Mouse (Mus musculus) urinary bladder, postnatal 25 days (tissue): Measurements from ENCODE around the gene Anxa6.

Source experiments
- DNase-seq: peaks from one replicate; pipeline ENCODE4 v3.0.0; 2022; ENCODE audit warnings: low spot score

The Anxa6 gene

DNA sequence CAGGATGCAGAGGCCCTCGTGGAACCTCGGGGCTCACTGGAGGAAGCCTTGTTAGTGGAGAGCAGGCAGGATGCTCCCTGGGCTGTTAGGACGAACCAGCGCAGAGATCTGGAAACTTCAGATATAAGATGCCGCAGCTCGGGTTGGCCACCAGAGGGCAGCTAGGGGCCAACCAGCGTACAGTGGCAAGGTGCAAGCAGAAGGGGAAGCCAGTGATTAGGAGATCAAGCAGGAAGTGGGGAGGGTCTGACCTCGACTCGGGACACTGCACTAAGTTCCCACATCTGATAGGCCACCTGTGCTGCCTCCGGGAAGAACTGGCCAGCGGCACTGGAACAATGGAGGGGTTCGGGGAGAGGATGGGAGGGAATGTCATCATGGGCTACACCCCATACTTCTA is 35.0 kb downstream of the Anxa6 start:
- DNase-seq, result peak; percentile 43

DNA sequence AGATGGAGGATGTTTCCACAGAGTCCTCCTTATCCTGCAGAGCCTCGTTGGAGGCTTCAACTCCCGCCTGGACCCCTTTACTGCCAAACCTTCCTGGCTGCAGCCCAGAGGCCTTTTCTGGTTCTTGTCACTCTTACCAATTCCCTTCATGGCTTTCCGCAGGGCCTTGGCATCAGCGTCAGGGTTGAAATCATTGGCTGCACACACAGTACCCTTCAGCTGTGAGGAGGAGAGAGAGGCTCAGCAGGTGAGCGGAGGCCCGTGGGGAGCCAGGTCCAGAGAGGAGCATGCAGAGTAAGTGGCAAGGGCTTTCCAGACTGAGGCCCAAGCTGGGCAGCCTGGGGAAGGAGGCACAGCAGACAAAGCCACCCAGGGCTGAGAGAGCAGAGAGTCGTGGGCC is 37.1 kb downstream of the Anxa6 start:
- DNase-seq, result no peak

DNA sequence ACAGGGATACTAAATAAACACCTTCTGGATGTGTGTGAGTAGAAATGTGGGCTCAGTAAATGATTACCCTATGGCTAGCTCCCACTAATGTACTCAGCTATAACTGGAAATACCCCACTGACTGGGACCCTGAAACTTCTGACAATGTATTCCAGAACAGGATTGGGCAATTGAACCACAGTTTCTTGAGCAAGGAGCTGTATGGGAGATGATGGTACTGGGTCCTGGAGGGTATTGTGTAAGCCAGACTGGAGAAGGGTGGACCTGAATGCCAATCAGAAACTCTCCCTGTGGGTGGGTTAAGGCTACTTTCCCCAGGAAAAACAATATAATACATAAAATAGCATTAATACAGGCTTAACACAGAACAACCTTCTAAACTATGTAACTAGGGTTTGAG is 43.3 kb downstream of the Anxa6 start:
- DNase-seq, result no peak

DNA sequence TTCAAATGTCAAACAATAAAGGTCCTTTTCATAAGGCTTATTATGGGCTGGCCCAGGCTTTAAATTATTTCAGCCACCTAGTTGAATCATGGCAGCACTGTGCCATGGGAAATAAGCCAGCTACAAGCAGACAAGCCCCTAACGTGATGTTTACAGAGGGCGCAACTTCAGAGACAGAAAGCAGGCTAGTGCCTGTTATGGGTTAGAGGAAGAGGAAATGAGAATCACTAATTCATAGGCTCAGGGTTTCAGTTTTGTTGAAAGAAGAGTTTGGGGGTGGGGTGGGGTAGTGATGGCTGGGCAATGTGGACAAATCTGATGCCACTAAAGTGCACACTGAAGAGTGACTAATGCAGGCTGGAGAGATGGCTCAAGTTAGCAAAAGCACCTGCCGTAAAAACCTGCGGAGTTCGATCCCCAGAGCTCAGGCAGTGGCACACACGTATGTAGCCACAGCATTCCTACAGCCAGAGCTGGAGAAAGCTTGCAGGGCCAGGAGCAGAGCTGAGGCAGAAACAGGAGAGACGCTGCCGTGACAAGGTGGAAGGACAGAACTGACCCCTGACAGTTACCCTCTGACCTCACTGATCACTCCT is 44.4 kb downstream of the Anxa6 start:
- no peak for DNase-seq

DNA sequence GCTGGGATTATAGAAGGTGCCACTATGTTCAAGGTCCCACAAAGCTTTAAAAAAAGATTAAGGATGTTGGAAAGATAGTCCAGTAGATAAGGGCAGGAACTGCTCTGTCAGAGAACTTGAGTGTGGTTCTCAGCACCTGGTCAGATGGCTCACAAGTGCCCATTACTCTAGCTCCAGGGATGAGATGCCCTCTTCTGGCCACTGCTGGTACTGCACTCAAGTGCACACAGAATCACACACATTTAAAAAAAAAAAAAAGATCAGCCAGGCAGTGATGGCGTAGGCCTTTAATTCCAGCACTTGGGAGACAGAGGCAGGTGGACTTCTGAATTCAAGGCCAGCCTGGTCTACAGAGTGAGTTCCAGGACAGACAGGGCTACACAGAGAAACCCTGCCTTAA is 45.3 kb downstream of the Anxa6 start:
- DNase-seq, result no peak

DNA sequence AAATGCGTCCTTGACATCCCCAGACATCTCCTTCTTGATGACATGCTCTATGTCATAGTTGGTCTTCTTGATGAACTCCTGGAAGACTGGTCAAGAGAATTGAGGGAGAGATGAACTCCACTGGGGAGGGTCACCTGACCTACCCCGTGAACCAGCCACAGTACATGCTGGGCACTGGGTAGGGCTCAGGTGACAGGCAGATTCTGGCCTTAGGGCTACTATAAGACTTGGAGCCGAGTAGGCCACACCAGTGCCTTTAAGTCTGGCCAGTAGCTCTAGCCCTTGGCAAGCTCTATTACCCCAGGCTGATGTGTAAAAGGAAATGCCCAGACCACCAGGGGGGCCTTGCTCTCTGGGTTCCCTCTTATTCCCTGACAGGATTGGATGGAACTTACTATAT is 48.2 kb downstream of the Anxa6 start:
- DNase-seq, result no peak

DNA sequence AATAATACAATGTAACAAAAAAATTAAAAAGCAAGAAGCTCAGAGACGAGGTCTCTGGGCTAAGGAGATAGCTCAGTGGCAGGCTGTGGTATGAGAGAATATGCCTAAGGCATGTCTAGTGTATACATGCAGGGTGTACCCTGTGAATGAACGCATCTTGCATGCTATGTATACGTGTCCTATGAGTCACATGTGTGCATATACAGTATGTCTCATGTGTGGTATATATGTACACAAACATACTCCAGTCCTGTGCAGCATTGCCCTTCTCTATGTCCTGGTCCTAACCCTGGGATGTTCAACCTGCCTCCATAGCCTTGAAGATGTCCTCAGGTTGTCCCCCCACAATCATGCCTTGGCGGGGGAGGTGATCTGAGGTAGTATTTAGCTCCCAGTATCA is 48.7 kb downstream of the Anxa6 start:
- DNase-seq, result no peak

DNA sequence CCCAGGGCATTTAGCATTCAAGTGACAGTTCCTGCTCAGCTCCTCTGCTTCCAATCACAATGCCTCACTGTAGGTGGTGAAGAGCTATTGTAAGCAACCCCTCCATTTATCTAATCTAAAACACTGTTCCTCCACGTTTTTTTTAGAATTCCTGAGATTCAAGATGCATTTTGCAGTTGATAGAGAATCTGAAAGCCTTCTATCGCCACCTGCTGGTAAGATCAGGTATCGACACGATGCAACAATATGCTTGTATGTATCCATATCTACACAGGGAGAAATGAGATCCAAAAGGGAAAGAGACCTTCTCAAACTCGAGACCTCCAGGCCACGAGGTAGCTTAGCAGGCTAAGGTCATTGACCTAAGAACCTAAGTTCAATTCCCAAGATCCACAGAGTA is 49.2 kb downstream of the Anxa6 start:
- peak; percentile 78 for DNase-seq

DNA sequence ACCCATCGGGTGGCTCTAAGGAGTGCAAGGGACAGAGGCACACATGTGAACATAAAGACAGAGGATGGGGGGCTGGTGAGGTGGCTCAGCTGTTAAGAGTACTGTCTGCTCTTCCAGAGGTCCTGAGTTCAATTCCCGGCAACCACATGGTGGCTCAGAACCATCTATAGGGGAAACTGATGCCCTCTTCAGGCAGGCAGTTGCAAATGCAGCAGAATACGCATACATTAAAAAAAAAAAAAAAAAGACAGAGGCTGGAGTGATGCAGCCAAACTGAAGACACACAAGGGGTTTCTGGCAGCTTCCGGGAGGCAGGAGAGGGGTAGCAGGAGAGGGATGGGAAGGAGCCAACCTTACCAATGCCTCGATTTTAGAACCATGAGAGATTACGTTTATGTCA is 50.7 kb downstream of the Anxa6 start:
- no peak for DNase-seq

DNA sequence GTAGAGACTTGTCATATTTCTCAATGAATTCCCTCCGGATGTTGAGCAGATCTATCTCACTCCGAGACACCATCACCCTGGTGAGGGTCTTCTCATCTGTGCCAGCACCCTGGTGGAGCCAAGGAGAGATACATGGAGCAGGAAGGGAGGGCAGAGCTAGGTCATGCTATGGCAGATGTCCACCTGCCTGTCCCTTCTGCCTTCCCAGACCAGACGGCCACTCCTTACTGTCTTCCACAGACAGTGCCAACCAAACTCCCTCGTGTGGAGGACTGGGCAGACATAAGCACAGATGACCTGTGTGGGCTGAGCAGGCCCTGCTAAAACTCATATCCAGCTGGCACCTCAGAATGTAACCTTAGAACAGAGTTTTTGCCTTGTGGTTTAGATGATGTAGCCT is 51.6 kb downstream of the Anxa6 start:
- DNase-seq, result no peak

DNA sequence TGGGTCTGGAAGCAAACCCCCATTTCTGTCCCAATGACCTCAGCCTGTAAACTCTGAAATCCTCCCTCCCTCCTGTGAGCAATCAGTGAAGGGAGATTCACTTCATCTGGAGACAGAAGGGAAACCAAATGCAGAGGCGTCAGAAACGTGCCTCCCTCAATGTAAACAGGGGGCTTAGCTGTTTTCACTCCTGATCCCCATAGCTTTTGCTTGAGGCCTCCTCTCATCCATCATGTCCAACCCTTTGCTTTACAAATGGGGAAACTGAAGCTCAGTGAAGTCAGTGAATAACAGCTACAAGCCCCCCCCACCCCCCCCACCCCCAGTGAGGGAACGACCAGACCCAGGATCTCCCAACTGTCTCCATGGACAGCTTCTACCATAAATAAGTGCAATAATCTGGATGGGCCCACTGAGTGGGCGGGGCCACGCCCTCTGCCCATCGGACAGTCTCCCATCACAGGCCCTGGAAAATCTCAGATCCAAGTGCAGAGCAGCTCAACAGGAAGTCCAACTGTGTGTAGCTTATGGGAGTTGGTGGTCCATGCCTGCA is 55.8 kb downstream of the Anxa6 start:
- DNase-seq, result no peak

DNA sequence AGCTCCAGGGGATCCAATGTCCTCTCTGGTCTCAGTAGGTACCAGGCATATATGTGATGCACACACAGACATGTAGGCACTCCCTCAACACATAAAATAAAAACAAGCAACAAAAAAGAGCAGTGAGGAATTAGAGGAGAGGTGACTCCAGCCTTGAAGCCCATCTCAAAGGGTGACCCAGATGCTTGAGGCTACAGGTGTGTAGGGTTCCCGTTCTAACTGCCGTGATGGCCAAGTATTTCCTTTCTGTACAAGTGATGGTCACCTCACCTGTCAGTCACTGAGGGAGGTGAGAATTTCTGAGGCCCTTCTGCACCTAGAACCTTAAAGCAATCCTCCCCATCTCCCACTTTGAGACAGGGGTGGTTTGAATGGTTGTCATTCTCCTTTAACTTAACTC is 56.9 kb downstream of the Anxa6 start:
- DNase-seq, result no peak

DNA sequence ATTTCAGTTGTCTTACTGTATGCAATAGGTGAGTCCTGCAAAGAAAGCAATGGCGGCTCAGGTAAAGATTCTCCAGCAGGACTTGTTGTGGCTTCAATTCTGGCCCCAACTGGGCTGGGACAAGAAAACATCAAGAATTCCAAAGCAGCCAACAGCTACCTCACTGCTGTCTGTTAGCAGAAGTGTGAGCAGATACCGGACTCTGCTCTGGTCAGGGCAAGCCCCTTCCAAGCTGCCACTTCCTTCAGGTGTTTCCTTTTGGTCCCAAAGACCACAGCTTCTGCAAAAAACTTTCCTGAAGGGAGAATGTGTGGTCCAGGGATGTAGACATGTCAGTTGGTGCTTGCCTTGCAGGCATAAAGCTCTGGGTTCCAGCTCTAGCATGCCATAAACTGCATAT is 57.5 kb downstream of the Anxa6 start:
- DNase-seq, result no peak

DNA sequence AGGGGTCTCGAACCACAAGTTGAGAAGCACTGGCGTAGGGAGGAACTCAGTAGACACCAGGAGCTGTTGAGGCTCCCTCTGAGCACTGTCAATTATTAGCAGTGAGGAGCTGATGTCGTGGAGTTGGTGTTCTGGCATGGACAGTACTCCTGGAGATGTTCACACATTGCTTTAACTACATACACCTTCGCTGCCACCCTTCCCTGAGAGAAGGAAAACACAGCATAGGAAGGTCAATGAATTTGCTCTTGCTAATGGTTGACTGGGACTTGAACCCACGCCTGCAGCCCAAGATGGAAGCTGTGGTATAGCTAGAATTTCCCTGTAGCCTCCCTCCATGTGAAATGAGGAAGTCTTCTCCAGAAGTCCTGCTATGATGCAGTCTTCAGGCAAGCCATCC is 57.9 kb downstream of the Anxa6 start:
- no peak for DNase-seq

DNA sequence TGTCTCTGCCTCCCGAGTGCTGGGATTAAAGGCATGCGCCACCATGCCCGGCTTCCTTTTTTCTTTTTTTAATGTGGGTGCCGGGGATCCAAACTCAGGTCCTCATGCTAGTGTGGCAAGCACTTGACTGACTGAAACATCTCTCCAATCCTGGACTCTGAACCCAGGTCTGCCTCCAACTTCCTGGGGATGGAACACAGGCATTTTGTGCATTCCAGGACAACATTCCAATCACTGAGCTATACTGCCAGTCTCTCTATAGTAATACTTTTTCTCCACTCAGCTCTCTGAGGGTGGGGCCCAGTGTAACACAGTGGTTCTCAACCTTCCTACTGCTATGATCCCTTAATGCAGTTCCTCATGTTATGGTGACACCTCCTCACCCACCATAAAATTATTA is 58.6 kb downstream of the Anxa6 start:
- DNase-seq, result no peak

DNA sequence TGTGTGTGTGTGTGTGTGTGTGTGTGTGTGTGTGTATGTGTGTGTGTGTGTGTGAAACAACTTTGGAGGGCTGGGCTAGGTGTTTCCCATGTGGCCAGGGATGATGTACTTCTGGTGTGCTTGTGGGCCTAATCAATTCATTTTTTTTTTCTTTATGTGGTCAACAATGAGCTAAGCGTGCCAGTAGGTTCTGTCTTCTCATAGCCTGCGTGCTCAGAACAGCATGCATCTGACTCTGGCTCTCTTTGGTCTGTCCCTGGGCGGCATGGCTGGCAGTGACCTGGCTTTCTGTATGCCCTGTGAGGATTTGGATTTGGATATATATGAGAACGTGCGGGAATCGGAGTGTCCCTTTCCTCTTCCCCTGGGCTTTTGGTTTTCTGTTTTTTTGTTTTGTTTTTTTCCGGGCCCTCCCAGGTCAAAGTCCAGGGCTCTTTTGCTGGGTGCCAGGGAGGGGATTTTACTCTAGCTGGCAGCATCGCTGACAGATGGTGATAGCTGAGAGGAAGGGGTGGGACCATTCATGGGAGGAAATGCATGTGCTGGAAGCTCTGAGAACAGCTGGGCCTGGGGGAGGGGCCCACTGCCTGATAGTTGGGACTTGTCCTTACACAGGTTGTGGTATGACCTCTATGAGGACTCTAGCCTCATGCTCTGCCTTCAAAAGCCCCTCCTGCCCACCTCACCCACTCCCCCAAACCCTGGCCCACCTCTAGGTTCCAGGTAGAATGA is 59.6 kb downstream of the Anxa6 start:
- no peak for DNase-seq

DNA sequence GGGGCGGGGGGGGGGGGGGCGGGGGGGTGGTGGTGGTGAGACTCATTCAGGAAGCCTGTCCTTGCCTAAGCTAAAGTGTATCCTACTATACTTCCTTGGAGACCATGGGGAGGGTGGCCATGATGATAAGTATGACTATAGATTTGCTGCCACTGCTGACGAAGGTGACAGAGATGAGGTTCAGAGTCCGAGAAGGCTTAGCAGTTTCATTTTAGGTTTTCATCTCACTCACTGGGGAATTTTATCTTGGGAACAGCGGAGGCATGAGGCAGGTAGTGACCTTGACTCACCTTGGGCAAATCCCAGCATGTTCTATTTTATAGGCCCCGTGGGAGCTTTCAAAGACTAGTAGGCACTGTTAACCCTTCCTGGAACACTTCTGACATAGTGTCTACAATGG is 60.5 kb downstream of the Anxa6 start:
- DNase-seq, result no peak

DNA sequence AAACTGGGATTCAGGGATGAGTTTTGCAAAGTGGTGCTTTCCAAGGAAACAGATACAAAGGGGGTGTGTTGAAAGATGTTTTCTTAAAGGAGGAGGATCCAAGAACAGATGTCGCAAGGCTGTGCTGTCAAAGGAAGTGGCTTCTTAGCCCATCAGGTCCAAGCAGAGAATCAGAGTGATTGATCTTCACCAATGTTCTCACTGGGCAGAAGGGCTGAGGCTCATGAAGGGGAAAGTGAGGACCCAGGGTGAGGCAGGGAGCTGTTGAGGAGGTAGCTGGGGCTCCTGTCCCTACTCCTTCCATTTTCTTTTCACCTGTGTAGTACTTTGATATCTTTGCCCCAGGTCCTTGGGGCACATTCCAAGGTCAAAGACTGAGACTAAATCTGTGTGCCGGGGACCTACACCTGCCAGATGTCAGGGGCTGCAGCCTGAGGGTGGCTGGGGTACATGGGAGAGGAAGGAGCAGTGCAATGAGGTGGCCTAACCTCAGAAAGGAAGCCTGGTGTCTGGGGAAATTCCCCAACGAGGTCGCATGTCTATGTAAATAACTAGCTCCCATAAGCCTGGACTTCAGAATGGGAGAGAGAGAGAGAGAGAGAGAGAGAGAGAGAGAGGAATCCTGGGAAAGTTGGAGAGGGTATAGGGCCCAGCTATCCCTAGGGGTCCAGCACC is 61.1 kb downstream of the Anxa6 start:
- no peak for DNase-seq

DNA sequence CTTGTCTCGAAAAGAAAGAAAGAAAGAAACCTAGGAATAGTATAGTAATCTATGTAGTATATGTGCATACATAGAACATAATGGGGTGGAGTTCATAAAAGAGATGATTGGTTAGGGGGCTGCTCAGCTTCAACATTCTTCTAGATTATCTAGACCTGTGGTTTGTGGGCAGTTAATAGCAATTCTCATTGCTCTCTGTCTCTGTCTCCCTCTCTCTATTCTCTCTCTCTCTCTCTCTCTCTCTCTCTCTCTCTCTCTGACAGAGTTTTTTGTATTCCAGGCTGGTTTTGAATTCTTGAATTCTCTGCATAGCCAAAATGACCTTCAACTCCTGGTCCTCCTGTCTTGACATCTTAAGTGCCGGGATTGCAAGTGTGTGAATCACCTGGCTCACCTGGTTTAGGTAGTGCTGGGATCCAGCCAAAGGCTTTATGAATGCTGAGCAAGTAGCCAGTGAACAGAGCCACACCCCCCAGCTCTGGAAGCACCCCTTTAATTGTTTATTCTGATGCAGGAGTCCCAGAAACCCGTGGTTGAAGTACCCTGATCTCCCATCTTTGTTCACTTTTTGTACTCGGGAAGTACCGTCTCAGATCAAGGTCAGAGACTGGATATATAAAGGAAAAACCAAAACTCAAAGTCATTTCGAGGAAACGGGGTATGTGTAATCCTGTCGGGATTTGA is 61.7 kb downstream of the Anxa6 start:
- no peak for DNase-seq

DNA sequence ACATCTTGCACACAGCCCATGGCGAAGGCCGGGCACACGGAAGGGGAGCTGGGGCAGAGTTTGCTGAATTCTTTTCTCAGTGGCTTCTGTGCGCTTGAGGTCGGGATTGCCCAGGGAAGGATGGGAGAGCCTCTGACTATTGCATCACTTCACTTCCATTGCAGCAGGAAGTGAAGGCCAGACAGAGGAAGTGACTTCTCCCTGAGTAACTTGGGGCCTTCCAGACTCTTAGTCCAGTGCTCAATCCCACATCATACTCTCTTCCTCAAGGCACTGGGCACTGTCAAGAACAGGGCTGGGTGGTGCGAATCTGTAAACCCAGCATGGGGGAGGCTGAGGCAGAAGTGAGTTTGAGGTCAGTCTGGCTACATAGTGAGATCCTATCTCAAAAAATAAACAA is 68.0 kb downstream of the Anxa6 start:
- DNase-seq, result no peak

DNA sequence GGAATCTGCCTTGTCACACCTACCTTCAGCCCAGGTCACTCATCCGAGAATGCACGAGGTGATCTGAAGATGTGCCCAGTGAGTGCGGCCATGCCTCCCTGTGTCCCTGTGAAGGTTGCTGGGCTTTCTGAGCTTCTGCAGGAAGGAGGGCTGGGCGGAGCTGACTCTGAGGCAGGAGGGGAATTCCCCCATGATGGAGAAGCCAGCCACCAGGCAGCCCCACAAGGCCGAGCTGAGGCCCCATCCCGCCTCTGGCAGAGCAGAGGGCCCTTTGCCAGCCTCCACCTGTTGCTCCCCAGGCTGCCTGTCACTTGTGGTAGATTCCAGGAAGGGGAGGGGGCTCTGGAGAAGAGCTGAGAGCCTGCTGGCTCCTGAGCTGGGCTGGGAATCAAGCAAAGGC is 70.4 kb downstream of the Anxa6 start, which contains the start of gene Tnip1:
Gene Tnip1 (minus strand): TSS at position 108 of the 400 bp plus-strand sequence.
- no peak for DNase-seq

DNA sequence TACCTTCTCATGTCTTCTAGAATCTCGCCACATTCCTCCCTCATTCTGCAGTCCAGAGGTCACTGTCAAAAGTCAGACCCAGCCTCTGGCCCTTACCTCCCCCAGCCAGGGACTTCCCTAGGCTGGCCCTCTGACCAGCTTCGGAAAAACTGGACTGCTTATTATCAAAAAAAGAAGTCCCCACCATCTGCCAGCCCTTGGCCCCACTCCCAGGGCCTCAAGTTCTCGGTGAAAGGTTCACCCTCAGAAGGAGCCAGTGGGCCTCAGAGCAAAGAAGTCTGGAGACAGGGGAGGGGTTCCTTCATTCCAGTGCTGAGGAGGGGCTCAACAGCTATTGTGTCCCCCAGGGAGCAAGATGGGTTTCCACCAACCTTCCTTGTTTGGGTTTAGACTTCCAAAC is 71.3 kb downstream of the Anxa6 start:
- DNase-seq, result no peak
